Mouse (Mus musculus): ENCODE measurements around the gene Gm38431.

DNA sequence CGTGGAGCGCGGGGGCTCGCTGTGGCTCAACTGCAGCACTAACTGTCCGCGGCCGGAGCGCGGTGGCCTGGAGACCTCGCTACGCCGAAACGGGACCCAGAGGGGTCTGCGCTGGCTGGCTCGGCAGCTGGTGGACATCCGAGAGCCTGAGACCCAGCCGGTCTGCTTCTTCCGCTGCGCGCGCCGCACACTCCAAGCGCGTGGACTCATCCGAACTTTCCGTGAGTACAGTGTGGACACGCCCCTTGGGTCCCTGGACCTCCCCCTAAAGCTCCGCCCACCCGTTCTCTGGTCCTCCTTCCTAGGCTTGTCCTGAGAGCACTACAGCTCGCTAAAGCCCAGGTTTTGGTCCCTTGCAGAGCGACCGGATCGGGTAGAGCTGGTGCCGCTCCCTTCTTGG, 58.7 kb downstream of the Gm38431 start:
- TF ChIP-seq CTCF (conservative IDR thresholded peaks at IDR 0.05; ENCODE audit: low read length) (no peak), POU5F1 (IDR thresholded peaks at IDR 0.05; ENCODE audit: borderline replicate concordance, low read length) (no peak)

All from E14TG2a.4 (cell line).